8 mouse cellular contexts compared by ENCODE assay signal in the genomic region with DNA sequence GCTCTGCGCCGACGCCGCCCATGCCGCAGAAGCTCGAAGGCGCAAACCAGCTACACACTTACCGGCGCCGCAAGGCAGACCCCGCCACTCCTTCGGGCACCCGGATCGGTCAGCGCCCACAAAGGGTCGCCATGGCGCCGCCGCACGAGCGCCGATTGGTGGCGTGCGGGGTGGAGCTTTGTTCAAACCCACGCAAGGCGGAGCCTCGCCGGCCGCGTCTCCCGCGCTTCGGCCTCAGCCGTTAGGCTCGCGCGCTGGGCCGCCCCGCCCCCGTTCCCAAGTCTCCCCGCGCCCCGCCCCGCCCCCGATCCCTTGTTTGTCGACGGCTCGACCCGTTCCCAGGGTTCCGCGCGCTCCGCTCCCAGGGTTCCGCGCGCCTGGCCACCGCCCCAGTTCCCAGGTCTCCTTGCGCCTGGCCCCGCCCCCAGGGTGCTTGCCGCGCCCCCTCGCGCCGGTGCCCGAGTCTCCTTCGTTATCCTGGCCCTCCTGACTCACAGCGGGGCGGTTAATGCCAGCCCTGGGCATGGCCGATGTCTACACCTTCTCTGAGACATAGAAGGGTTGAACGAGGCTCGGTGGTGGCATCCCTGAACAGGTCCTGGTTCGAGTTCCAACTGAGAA. TPM values are rescaled to one million over a fixed set of nuclear protein-coding genes. Genes with fewer than 3 reads are reported as not detected.
A peak's percentile ranks its signal among the peaks of the same experiment; 100 is the strongest.
DNase-seq lines count a peak whose midpoint lies in the region; ATAC-seq lines count a peak whose summit lies in the region.

A gene (minus strand): TSS at position 180 of the 621 bp plus-strand sequence.

- ATAC-seq in erythroid progenitor cell, adult 5-6 weeks (replicated peaks; ENCODE audit: low FRiP score, poor library complexity, severe bottlenecking), result peak; percentile 89
- peak; percentile 95 for ATAC-seq in heart, embryonic 13.5 days (ENCODE audit: extremely low read depth, insufficient number of reproducible peaks, low FRiP score, low TSS enrichment)
- ATAC-seq in liver, embryonic 12.5 days, result peak; percentile 94
- peak; percentile 95 for ATAC-seq in stomach, embryonic 15.5 days (ENCODE audit: insufficient read depth, low FRiP score, low read depth)

- peak within 1 kb of the TSS; percentile 87 for H3K4me2 ChIP-seq in heart, embryonic 13.5 days
- H3K4me2 ChIP-seq in liver, embryonic 12.5 days, result peak within 1 kb of the TSS; percentile 79
- H3K4me2 ChIP-seq in stomach, embryonic 15.5 days, result peak within 1 kb of the TSS; percentile 59

- no peaks in the 10 kb centered on the region for H3K27me3 ChIP-seq in heart, embryonic 13.5 days (replicated peaks)
- H3K27me3 ChIP-seq in liver, embryonic 12.5 days (replicated peaks), result no peaks in the 10 kb centered on the region
- H3K27me3 ChIP-seq in stomach, embryonic 15.5 days (replicated peaks), result no peaks in the 10 kb centered on the region

- peak within 1 kb of the TSS; percentile 99 for H3K9ac ChIP-seq in heart, embryonic 13.5 days
- peak within 1 kb of the TSS; percentile 97 for H3K9ac ChIP-seq in liver, embryonic 12.5 days
- peak within 1 kb of the TSS; percentile 88 for H3K9ac ChIP-seq in stomach, embryonic 15.5 days

- peak within 1 kb of the TSS; percentile 99 for H3K4me3 ChIP-seq in heart, embryonic 13.5 days
- peak within 1 kb of the TSS; percentile 93 for H3K4me3 ChIP-seq in liver, embryonic 12.5 days
- peak within 1 kb of the TSS; percentile 88 for H3K4me3 ChIP-seq in stomach, embryonic 15.5 days (replicated peaks)

- H3K36me3 ChIP-seq in heart, embryonic 13.5 days, result peaks cover 51% of the 10 kb centered on the region
- H3K36me3 ChIP-seq in liver, embryonic 12.5 days, result peaks cover 54% of the 10 kb centered on the region
- H3K36me3 ChIP-seq in stomach, embryonic 15.5 days, result peaks cover 5% of the 10 kb centered on the region; the same call in 1 of the 2 replicates

- H3K27ac ChIP-seq in heart, embryonic 13.5 days (replicated peaks), result peak within 1 kb of the TSS; percentile 94
- peak within 1 kb of the TSS; percentile 93 for H3K27ac ChIP-seq in liver, embryonic 12.5 days
- peak within 1 kb of the TSS; percentile 94 for H3K27ac ChIP-seq in stomach, embryonic 15.5 days

- under 1% methylated on average over 69 of the region's 72 CpGs for WGBS in heart, embryonic 13.5 days
- WGBS in liver, embryonic 12.5 days (ENCODE audit: insufficient replicate concordance), result 1% methylated on average over 55 of the region's 72 CpGs
- under 1% methylated on average over 72 of the region's 72 CpGs for WGBS in stomach, embryonic 15.5 days

- H3K4me1 ChIP-seq in heart, embryonic 13.5 days, result peaks cover 49% of the 10 kb centered on the region
- peaks cover 63% of the 10 kb centered on the region for H3K4me1 ChIP-seq in liver, embryonic 12.5 days
- peaks cover 30% of the 10 kb centered on the region for H3K4me1 ChIP-seq in stomach, embryonic 15.5 days

- no peaks in the 10 kb centered on the region for H3K9me3 ChIP-seq in heart, embryonic 13.5 days
- no peaks in the 10 kb centered on the region for H3K9me3 ChIP-seq in liver, embryonic 12.5 days (replicated peaks)
- H3K9me3 ChIP-seq in stomach, embryonic 15.5 days, result no peaks in the 10 kb centered on the region

- DNase-seq in CD4-positive helper T cell, adult 2 months (ENCODE audit: low read depth, low spot score), result peak; percentile 98
- DNase-seq in brain, embryonic 18.5 days (ENCODE audit: low read depth, low spot score), result peak; percentile 95
- DNase-seq in kidney, postnatal 10 days, result peak; percentile 100
- peak; percentile 93 to 96 for DNase-seq in natural killer cell, adult 2 months (ENCODE audit: low spot score in 2 of 2)

RNA-seq across cellular contexts. Expression of the gene that starts here (rescaled TPM):
- 170 and 180 TPM in 2 replicates for total RNA-seq in erythroid progenitor cell, adult 5-6 weeks (2015; ENCODE audit: low replicate concordance)
- 135 and 144 TPM in 2 replicates for total RNA-seq in erythroid progenitor cell, adult 5-6 weeks (2017; ENCODE audit: low replicate concordance)
- polyA plus RNA-seq in heart, embryonic 13.5 days (2015; fragmentation: Nextera tagmentation; extraction: Ambion mirVana), result 49.1 and 49.3 TPM in 2 replicates
- polyA plus RNA-seq in liver, embryonic 12.5 days (2016; fragmentation: Nextera tagmentation; extraction: Ambion mirVana), result 82.0 and 86.0 TPM in 2 replicates
- 97.0 and 100 TPM in 2 replicates for polyA plus RNA-seq in stomach, embryonic 15.5 days (2015; fragmentation: Nextera tagmentation; extraction: Ambion mirVana)

Comparison
In these comparisons a context has a peak if more than half of its experiments do, and no peak if none do; other contexts are left out.
1. Peak in every context shown above with its lines: DNase-seq, ATAC-seq, H3K4me3 ChIP-seq and H3K27ac ChIP-seq.